Mouse (Mus musculus) liver, postnatal 0 days (tissue): Measurements from ENCODE around the gene Hoxa1.

Experiments
- CTCF ChIP-seq: sonication (generic); IDR thresholded peaks from 2 replicates; pipeline ENCODE4 v1.5.1; 2016; ENCODE audit warnings: antibody characterized with exemption, low read depth
- EP300 ChIP-seq: IDR thresholded peaks from 2 replicates; pipeline ENCODE4 v1.6.1; 2016; ENCODE audit warnings: antibody characterized with exemption, low read depth, mild to moderate bottlenecking

DNA sequence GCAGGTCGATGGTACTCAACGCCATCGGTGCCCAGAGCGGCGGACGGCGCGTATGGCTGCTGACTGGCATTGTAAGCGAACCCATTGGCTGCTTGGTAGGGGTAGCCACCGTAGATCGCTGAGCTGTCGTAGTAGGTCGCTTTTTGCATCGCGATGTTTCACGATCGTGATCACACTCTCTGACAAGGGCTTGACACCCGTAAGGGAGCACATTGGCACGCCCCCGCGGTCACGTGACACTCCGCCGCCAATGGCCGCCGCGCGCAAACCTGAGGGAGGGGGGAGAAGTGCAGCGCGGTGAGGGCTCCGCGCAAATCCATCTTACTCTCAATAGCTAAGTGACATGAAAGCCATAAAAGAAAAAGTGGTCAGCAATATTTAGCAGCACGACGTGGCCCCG is 14.4 kb upstream of the Hoxa1 start:
- no peak for TF ChIP-seq CTCF
- no peak for TF ChIP-seq EP300
